Mouse (Mus musculus) E14TG2a.4 (cell line): ENCODE results near the gene BC003965.

Experiments used
- CTCF ChIP-seq: conservative IDR thresholded peaks from 2 replicates; pipeline ENCODE4 v1.5.1; 2014; ENCODE audit warnings: low read length
- NANOG ChIP-seq: IDR thresholded peaks from 2 replicates; pipeline ENCODE4 v1.6.1; 2014; ENCODE audit warnings: borderline replicate concordance, low read length, mixed read lengths

DNA sequence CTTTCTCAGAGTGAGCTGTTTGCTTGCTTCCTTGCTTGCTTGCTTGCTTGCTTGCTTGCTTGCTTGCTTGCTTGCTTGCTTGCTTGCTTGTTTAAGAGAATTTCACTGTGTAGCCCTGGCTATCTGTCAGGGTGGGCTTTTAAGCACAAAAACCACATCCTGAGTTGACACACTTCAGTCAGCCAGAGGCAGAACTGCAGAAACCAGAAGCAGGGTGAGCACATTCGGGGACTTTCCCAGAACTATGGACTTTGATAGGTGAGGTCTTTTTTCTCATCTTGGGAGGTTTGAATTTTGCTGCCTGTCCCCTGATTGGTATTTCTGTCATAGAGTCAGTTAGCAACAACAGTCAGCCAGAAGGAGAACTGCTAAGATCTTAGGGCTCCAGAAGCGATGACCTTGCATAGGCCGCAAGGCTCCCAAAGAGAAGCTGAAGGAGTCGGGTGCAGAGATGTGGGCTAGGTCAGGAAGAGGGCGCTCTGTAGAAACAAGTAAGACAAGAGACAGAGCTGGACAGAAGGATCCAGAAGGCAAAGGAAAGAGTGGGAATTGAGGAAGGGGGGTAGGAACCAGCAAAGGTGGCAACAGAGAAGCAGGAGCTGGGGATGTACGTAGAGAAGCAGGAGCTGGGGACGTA lies 40.4 kb downstream of the BC003965 start:
- TF ChIP-seq CTCF: no peak
- no peak for TF ChIP-seq NANOG
